Mouse (Mus musculus) T-helper 1 cell (primary cell): ENCODE data around the gene Adora1.

Source experiments
- in situ Hi-C: fragments of 300-600 bp; cut with MboI, MseI; formaldehyde crosslinking; loops from one replicate; pipeline ENCODE4 v1.15.1; 2025; ENCODE audit warnings: high pct_unique_total_duplicates

Adora1 gene

DNA sequence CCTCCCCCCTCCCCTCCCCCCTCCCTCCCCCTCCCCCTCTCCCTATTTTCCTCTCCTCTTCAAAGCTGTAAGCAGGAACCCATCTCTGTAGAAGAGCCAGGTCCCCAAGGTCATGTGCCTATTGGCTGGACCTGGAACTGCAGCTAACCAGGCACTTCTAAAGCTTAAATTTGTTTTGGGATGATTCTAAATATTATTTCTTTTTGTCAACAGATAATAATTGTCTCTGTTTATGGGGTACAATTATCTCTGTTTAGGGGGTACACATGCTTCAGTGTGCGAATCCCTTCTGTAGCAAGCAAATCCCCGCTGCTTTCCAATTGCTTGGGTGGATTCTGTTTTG is 18.6 kb downstream of the Adora1 start:
- in situ Hi-C loops, result no loop called here

DNA sequence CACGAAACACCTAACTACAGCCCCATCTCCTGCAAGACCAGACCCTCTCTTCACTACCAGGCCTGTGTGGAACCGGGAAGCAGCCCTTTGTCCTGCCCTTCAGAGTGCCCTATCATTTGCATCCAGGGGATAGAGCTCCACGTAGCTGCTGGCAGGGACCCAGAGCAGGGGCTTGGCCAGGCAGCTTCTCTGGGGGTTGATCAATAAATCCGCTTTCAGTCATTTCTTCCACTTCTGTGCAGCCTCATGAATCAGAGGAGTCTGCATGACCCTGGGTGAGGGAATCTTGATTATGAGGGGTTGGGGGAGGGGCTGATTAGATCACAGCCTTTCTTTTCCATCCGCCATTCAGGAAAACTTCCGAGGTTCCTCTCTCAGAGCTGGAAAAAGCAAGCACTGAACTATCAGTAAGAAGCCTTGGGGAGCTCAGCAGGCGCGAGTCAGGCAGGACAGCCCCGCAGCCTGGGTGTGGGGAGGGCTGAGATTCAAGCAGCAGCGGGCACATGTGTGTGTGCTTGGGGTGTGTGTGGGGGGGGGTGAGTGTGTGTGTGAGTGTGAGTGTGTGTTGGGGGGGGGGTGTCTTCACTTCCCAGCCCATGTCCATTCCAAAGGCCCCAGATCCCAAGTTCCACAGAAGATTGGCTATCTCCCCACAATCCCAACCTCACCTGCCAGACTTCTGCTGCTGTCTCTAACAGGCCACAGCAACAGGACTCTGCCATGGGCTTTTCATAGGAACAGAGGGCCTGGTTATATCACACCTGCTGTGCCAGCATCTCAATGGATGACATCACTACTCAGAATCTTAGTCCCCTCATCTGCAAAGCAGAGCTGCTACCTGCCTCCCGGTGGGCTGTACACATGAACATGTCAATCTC is 19.2 kb downstream of the Adora1 start:
- in situ Hi-C loops, result no loop called here

DNA sequence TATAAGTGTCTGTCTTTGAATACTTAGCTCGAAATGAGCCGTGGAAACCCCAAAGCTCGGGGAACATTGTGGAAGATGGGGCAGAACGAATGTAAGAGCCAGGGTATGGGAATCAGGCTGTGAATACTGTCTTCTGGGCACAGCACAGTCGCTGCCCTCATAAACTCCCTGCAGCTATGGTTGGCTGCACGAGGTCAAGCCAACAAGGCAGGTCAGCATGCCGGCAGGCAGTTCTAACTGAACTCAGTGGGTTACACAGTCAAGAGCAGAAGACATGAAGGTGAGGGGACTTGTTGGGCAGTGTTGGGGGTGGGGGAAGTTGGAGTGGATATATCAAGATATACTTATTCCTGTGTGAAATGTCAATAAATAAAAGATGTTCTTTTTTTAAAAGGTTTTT is 20.2 kb downstream of the Adora1 start:
- in situ Hi-C loops, result no loop called here

DNA sequence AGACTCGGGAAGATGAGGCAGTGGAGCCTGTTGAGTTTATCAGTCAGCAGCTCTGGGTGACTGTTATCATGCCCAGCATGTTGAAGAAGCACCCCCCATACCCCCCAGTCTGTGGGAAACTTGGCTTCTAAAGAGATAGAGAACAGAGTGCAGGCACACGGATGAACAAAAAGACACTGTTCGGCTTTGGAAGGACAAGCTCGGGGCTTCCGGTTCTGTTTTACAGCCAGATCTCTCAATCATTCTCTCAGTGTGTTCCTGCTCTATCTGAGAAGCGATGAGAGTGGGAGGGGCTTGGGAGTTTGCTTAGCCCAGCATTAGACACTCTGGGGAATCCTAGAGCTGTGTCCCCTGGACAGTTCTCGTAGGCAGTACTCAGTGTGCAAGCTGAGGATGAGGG is 21.8 kb downstream of the Adora1 start:
- in situ Hi-C loops, result no loop called here

DNA sequence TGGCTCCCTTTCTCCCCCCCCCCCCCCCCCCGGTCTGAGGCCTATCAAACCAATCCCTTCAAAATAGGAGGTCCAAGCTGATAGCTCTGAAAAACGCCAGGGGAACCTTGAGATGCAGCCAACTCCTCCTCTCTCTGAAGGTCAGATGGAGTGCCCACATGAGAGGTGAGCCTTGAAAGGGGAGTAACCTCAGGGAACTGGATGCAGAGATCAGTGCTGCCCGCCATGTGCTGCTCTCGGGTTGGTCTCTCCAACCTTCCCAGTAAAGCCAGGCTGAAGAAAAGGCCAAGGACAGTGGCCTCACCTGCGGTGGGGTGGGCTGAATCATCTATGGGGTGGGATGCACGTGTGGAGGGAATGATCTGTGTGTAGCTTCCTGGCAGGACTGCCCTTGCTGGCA is 22.9 kb downstream of the Adora1 start:
- in situ Hi-C loops, result no loop called here

DNA sequence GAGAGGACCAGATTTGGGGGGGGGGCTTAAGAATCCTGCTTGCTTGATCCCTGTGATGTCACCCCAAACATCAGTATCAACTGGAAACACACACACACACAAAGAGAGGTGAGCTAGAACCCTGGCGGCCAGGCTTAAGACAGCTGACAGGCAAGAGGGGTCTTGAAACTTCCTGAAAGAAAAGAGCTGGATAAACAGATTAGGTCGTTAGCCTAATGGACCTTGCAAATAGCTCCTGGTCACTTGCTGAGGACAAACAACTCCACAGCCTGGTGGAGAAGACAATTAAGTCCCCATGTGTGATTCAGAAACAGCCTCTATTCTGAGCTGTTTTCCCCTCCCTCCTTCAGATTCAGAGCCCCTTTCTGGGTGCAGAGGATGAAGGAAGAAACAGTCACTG is 23.6 kb downstream of the Adora1 start:
- in situ Hi-C loops, result no loop called here

DNA sequence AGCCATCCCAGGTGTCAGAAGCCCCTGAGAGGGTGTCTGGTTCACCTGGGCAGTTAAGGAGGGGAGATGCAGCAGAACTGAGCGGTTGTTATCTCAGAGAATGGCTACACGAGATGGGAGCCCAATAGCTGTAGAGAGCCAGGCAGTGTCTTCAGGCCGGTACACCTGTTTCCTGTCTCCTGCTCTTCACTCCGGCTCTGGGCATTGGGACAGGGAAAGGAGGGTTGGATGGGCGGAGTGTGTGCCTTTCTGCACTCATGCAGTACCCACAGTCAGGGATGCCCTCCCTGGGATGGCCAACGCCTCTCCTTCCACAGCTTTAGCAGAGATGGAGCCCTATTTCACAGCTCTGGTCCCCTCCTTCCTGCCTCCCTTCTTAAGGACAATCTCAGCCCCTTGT is 24.2 kb downstream of the Adora1 start:
- in situ Hi-C loops, result no loop called here

DNA sequence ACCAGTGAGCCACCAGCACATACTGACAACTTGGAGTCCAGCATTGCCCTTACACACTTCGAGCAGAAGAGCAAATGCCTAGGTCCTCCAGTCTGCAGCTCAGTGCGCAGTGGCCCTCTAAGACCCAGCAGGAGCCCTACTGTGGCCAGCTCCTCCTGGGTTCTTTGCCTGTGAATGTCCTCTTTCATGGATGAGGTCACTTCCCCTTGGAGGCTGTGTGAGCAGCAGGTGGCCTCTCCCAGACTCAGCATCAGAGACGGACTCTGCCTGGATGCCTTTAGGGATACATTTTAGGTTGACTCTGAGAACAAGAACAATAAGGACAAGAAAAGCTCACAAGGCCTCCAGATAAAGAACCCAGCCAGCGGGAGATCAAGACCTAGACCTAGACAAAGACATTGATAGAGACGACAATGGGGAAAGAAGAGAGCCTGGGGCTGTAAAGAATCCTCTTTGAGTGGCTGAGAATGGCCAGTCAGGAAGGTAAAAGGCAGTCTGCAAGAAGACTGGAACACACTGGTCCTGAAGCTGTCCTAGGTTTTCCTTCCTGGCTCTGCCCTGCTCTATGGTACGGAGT is 25.0 kb downstream of the Adora1 start:
- in situ Hi-C loops, result no loop called here

DNA sequence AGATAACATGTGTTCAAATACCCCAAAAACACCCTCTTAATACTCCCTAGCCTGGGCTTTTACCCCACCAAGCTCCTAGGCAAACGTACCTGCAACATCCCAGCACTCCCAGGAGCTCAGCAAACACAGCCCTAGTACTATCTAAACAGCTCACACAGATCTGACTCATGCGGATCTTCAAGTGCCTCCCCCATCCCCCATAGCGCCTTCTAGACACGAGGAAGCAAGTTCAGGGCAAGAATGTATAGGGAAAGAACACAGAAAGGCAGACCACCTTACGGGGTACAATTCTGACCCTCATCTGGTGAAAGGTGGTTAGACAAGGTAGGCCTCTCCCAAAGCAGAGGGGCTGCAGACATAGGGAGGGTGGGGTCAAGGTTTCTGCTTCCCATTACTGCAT is 29.1 kb downstream of the Adora1 start:
- in situ Hi-C loops, result no loop called here

DNA sequence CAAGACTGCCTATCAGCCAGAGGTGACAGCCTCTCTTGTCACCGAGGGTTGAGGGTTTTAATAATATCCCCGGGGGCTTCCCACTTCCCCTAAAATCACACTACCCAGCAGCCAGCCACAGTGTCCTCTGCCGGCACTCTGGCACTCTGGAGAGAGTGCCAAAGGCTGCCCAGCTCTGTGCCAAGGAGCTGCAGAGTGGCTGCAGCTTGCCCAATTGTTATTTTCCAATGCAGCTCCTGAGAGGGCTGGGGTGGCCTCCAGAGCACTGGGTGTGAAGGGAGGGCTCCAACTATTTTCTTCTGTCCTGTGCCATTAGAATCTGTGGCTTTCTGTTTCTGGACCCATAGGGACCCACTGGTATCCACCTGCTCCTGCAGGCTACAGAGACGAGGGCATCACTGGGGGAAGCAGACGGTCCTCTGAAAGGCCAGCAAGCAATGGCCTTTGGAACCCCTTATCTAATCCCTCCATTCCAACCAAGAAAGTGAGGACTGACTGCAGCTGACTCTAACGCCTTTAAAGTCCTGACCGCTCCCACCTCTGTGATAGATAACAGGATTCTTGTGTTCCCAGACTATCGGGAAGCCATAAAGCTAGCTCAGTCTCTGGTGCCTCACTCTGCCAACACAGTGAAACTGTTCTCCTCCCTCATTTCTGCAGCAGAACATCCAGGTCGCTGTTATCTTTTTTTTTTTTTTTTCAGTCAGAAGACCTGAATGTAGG is 29.8 kb downstream of the Adora1 start:
- in situ Hi-C loops, result no loop called here

DNA sequence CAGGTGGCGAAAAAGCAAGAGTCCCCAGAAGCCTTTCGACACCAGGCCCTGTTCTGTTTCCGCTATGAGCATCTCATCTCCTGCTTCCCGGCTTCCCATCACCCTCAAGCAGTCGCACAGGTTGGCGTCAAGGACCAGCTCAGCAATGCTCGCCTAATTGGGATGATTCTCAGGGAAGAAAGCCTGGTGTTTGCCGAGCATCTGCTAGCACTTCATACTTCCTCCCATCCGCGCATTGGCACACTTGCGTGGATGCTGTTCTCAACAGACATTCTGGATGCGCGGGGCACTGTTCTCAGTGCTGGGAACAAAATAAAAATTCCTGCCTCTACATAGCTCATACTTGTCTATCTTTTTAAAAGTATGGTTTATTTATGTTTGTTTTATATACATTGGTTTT is 31.0 kb downstream of the Adora1 start:
- in situ Hi-C loops, result no loop called here

DNA sequence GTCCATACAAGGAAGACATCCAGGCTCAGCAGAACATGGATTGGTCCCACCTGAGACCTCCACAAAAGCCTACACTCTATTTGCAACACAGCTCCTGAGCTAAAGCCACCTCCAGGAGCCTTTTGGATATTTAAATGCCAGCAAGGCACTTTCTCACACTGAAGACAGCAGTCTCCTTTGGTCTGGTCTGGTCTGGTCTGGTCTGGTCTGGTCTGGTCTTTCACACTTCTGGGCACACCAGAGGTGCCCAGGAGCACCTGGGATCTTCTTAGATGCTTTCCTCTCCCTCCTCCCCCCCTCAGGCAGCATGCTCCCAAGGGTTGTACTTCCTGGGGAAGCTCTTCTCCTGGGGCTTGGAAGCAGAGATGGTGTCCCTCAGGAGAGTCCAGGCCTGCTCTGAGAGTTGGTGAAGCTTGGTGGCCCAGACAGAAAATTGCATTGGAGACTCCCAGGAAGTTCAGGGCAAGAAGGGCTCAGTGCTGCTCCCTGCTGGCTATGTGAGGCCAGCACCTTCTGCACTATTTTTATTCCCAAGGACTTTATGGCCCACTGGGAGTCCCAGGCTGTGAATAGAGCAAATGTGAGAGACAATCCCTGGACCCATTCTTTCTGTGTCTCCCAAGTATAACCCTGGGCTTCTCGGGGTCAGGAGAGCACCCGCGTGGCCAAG is 33.3 kb downstream of the Adora1 start:
- in situ Hi-C loops, result no loop called here

DNA sequence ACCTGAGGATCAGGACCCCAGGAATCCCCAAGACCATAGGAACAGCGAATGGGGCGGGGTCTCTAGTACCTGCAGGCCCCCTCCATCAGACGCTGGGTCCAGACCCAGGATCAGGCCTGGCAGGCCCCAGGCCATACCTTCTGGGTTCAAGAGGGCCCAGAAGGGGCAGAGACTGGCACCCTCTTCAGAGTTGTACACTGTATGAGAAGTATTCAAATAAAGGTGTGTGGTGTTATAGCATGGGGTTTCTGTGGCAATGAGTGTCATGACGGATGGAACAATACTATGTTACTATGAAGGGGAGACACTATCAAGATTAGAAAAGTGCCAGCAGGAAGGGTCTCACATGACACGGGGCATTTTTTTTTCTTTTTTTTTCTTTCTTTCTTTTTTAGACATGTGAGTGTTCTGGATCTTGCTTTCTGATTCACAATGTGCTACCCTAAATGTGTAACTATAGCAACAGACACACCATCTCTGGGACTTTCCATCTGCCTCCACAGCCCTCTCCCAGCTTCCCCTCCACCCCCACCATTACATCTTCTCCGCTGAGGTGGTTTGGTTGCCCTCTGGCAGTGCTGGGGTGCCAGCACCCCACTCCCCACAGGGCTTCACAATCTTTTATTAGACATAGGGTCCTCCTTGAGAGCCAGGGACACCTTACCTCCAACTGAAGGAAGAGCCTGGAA is 34.1 kb downstream of the Adora1 start:
- in situ Hi-C loops, result no loop called here

DNA sequence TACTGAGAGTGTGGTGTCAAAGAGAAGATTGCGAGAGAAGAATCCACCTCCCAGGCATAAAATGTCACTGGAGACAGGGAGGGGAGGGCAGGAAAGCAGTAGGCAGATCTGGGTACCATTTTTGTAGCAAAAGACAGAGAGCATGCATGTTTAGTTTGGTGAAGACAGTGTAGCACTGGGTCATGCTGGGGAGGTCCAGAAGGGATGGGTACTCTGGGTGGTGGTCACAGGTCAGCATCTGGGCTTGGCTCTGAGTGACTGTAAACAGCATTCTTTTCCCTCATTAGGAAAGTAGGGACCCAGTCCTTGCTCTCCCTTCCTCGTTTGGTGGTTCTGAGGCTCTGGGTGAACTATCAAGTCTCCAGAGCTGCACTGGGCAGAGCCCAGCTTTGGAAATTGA is 34.8 kb downstream of the Adora1 start:
- in situ Hi-C loops, result no loop called here

DNA sequence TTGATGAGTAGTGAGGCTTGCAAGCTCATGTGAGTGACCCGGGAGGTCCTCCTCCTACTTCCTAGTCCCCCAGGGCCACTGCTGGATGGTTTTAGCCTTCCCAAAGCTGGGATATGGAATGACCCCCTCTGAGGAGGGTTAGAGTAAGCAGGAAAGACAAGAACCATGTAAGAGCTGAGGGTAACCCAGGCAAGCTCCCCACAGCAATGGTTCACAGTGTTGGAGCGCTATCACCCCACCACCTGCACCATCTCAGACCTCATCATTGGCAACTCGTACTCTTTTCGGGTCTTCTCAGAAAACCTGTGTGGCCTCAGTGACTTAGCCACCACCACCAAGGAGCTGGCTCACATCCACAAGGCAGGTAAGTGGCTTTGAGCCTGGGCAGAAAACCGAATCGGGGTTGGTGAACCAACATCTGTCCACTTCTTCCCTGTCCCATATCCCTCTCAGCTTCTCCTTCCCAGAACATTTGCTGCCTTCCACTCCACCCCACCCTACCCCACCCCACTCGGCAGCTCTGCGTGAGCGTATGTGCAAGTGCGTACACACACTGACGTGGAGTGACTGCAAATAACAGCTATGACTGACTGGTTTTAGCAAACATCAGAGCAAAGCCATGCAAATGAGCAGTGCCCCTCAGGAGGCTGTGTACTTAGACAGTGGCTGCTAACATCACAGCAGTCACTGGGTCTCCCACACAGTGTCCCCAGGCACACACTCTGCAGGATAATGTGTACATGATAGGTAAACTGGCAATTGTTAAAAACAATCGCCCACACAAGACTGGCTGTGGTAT is 36.8 kb downstream of the Adora1 start:
- in situ Hi-C loops, result no loop called here

DNA sequence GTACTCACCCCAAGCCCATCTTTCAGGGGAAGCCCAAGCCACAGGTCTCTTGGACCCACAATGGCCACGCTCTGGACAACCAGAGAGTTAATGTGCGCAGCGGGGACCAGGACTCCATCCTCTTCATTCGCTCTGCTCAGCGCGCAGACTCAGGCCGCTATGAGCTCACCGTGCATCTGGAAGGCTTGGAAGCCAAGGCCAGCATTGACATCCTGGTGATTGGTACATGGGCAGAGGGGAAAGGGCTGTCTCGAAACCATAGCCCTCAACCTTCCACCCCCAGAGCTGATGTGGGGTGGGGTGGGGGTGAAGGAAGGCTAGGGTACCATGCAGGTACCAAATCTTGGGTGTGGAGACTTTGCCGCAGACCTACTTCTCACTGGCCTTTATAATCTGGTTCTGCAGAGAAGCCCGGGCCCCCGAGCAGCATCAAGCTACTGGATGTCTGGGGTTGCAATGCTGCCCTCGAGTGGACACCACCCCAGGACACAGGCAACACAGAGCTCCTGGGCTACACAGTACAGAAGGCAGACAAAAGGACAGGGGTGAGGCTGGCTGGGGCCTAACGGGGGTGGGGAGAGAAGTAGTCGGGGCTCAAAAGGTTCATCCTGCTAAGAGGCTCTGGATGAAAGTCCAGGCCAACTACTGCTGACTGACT is 37.8 kb downstream of the Adora1 start:
- in situ Hi-C loops, result no loop called here

DNA sequence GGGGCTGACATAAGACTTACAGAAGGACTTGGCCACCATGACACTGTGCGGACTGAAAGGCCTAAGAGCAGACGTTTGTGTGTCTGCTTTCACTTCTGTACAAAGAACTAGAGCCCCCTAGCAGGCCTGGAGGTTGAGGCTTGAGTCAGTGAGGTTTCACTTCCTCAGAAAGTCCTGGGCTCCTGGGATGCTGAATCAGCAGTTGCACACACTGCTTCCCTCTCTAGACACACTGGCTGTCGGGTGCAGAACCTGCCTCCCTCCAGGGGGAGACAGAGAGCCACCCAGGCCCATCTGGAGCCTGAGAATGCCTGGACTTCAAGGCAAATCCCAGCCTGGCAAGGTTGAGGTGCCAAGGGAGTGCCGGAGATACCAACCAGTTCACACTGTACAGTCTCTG is 38.8 kb downstream of the Adora1 start:
- in situ Hi-C loops, result no loop called here

DNA sequence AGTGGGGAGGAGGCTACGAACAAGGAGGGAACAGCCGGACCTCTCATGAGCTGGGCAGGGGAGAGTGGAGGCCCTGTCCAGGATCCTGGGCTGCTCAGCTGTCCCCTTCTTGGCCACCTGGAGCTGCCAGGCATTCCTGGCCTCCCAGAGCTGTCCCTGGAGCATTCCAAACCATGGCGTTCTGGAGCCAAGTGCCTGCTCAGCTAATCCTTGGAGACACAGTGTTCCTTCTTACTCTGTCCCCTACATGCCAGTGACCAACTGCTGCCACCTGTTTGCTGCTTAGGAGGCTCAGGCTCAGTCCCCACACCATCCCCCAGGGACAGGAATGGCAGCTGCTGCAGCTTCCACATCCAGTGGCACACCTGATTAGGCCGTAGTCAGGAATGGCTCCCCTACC is 39.3 kb downstream of the Adora1 start:
- in situ Hi-C loops, result no loop called here

DNA sequence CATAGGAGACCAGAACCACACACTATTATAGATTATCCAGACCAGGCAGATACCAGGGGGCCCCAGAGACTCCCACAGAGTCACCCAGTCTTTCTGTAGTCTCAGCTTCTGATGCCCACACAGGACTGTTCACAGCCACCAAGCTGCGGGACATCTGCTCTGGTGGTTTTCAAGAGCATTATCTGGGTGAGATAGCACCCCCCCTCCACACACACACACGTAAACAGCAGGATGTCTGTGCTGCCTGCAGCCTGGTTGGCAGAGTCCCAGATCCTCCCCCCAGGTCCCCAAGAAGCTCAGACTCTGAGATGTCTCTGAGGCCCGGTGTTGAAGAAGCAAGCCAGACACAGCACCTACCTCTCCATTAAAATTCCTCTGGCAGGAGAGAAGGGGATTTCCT is 39.7 kb downstream of the Adora1 start:
- in situ Hi-C loops, result no loop called here

DNA sequence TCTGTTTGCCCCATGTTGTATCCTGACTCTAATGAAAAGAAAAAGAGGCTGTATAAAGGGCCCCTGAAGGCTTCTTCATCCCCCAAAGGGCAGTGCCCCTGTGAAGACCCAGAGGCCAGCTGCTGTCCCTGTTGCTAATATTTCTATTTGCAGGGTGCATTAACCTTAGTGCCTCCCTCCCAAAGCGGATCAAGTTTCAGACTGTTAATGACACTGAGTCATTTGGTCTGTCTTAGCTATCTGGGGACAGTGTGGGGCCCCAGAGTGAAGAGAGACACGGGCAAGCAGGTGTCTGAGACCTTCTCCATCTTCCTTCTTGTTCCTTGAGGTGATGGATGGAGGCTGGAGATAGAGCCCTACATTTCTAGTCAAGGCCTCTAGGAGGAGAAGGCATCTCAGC is 40.1 kb downstream of the Adora1 start:
- in situ Hi-C loops, result no loop called here
